Comparison of ENCODE assay signal across 8 mouse cellular contexts in the genomic region with DNA sequence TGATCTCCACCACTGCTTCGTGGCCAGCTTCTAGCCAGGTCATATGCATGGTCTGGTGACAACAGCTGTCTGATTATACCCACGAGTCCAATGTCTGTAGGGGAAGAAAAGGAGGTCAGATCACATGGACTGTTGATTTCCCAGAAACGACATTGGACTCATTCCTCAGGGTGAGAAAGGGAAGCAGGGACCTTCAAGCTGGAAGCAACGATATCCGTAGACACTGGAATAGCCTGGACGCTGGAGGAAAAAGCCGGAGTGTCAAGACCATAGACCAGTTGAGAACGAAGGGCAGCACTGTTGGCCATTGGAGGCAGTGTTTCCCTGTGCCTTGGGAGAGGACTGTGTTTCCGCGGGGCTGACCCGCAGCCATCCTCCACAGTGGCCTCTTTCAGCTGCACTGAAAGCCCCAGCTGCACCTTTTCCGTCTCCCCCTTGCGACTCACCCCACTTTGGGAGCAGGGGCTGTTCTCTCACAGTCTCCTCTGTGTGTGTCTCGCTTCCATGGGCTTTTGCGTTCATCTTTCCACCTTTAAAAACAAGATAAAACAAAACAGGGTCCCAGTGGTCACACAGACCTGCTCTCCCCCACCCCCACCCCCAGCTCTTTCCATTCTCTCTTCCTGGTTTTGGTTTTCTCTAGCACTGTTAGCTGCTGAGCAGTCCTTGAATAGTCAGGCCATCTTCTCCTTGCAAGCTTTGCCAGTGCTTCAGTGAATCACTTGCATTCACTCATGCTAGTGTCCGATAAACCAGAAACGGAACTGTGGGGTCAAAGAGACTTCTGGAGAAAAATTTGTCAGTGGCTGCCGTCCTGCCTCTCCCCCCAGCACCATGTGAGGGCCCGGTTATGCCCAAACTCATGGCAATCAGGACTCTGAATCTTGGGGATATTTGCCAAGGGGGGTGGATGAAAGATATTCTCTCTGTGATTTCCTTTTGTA. TPM values are rescaled to one million over a fixed set of nuclear protein-coding genes. Genes with fewer than 3 reads are reported as not detected.
DNase-seq lines count a peak whose midpoint lies in the region; ATAC-seq lines count a peak whose summit lies in the region.

No protein-coding gene starts in this region.

- peak; percentile 58 for DNase-seq in adrenal gland, postnatal 14 days
- no peak for DNase-seq in adrenal gland, postnatal 4 days (ENCODE audit: low spot score in 2 of 2)
- DNase-seq in right cerebral cortex, postnatal 10 days (ENCODE audit: low spot score in 2 of 2), result peak; percentile 72 to 77
- no peak for DNase-seq in right cerebral cortex, adult 18-20 months
- DNase-seq in kidney, postnatal 4 days, result peak; percentile 64 to 76
- peak; percentile 20 for DNase-seq in neural tube, embryonic 10.5 days (ENCODE audit: extremely low spot score, low spot score)

- ATAC-seq in granulocyte monocyte progenitor cell, adult 5-6 weeks (replicated peaks; ENCODE audit: poor library complexity, severe bottlenecking), result no peak
- ATAC-seq in megakaryocyte progenitor cell, adult 5-6 weeks (replicated peaks; ENCODE audit: poor library complexity), result no peak

RNA-seq across cellular contexts. Expression of a gene that starts 36.5 kb away (rescaled TPM):
- 485 and 569 TPM in 2 replicates for total RNA-seq in adrenal gland, postnatal 14 days (2021)
- 100 to 1,000 TPM; 382 to 406 TPM for total RNA-seq in adrenal gland, postnatal 4 days (2021)
- total RNA-seq in granulocyte monocyte progenitor cell, adult 5-6 weeks (2014; fragmentation: Nextera tagmentation), result 55.3 and 56.0 TPM in 2 replicates
- 33.3 and 33.4 TPM in 2 replicates for total RNA-seq in granulocyte monocyte progenitor cell, adult 5-6 weeks (2017)
- total RNA-seq in megakaryocyte progenitor cell, adult 5-6 weeks (2015), result 58.0 and 60.4 TPM in 2 replicates
- 28.3 and 30.2 TPM in 2 replicates for total RNA-seq in megakaryocyte progenitor cell, adult 5-6 weeks (2017)

Comparison
In these comparisons a context has a peak if more than half of its experiments do, and no peak if none do; other contexts are left out.
1. DNase-seq: peak in adrenal gland, postnatal 14 days (single experiment), right cerebral cortex, postnatal 10 days (2 of 2), kidney, postnatal 4 days (2 of 2) and neural tube, embryonic 10.5 days (single experiment); none in adrenal gland, postnatal 4 days (0 of 2) and right cerebral cortex, adult 18-20 months (single experiment).